Mouse (Mus musculus) lung, postnatal 0 days (tissue): ENCODE measurements around the gene Ifi203. TPM values are rescaled to one million over a fixed set of nuclear protein-coding genes. Genes with fewer than 3 reads are reported as not detected.

Experiments
- polyA plus RNA-seq: library from polyadenylated mRNA; unstranded; fragments of >200 nt; fragmentation: Nextera tagmentation; extraction: Ambion mirVana; gene quantifications from 2 replicates; pipeline ENCODE4 v1.2.1, GENCODE M21; 2015

Gene Ifi203
- polyA plus RNA-seq, 1 experiment from 2014 or later = 3.2 TPM

Other genes with a start within 250 kb of the Ifi203 start
- gene Ifi207, start 200.9 kb downstream of the Ifi203 start, polyA plus RNA-seq = 1.4 and 1.5 TPM in 2 replicates
- gene Ifi204, start 175.7 kb downstream of the Ifi203 start, polyA plus RNA-seq = 1.5 and 1.9 TPM in 2 replicates
- 1.3 and 1.4 TPM in 2 replicates for gene Ifi211, start 29.6 kb downstream of the Ifi203 start, polyA plus RNA-seq
- gene Mndal, start 181 bp downstream of the Ifi203 start, polyA plus RNA-seq = 5.4 and 8.3 TPM in 2 replicates
- 0.07 TPM in 1 of 2 replicates, not detected in the other for gene Ifi202b, start 40.1 kb upstream of the Ifi203 start, polyA plus RNA-seq
- gene Ifi205, start 89.1 kb upstream of the Ifi203 start, polyA plus RNA-seq = 0.33 and 0.37 TPM in 2 replicates
- gene Olfr433, start 98.0 kb upstream of the Ifi203 start, polyA plus RNA-seq = not detected in 2 replicates
- not detected in 2 replicates for gene Olfr432, start 106.5 kb upstream of the Ifi203 start, polyA plus RNA-seq
- gene Olfr430, start 123.9 kb upstream of the Ifi203 start, polyA plus RNA-seq = not detected in 2 replicates
- gene Olfr429, start 141.7 kb upstream of the Ifi203 start, polyA plus RNA-seq = not detected in 2 replicates
- gene Olfr427, start 154.2 kb upstream of the Ifi203 start, polyA plus RNA-seq = not detected in 2 replicates
- gene Olfr231, start 178.5 kb upstream of the Ifi203 start, polyA plus RNA-seq = not detected in 2 replicates
- gene Olfr424, start 188.8 kb upstream of the Ifi203 start, polyA plus RNA-seq = not detected in 2 replicates
- not detected in 2 replicates for gene Olfr420, start 213.0 kb upstream of the Ifi203 start, polyA plus RNA-seq
- gene Spta1, start 230.1 kb upstream of the Ifi203 start, polyA plus RNA-seq = 0.26 and 0.35 TPM in 2 replicates